Mouse (Mus musculus): ENCODE measurements around the gene Taar7d. TPM values are rescaled to one million over a fixed set of nuclear protein-coding genes. Genes with fewer than 3 reads are reported as not detected.
"Not testable (repeated sequence)": the region's sequence is repeated elsewhere in the genome, so short reads cannot be mapped to it uniquely, and the experiment has no call there.

Gene Taar7d
- polyA plus RNA-seq, 1 experiment = not detected

DNA sequence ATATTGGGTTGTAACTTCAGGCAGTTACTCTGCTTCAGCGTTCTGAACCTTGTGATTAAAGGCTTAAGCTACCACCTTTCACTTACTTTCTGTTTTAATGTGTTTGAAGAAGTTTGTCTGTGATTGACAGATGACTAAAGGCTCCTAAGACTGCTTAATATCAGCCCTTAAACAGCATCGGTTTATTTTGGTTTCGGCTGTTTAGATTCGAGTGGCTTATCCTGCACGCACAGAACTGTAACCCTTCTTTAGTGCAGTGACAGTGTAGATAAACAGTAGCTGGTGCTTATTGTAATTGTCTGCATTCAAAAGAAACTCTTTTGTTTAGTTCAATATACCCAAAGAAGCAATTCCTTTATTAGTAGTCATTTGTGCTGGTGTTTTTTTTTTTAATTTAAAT is 25.0 kb downstream of the Taar7d start:
- Histone ChIP-seq H3K36me3 (ENCODE audit: control insufficient read depth, insufficient read depth, low read length) (no peaks in the 10 kb centered on the region), H3K4me3 (ENCODE audit: extremely low read depth, insufficient read depth, insufficient read length) (no peak overlapping the region), H3K4me1 (ENCODE audit: control insufficient read depth, insufficient read depth, insufficient read length) (no peaks in the 10 kb centered on the region), H3K27me3 (ENCODE audit: control insufficient read depth, insufficient read depth, low read length) (no peaks in the 10 kb centered on the region), H3K27ac (ENCODE audit: insufficient read depth, low read length) (no peak overlapping the region)
- TF ChIP-seq CTCF (IDR thresholded peaks at IDR 0.05; ENCODE audit: extremely low read depth, insufficient read depth, insufficient read length, insufficient replicate concordance) (no peak), POLR2A (IDR thresholded peaks at IDR 0.05; ENCODE audit: low read depth, low read length) (no peak)
- DNase-seq (ENCODE audit: low read depth in 1 of 2, low spot score in 2 of 2) = no peak
- whole genome bisulfite sequencing = 76% methylated on average over 5 of the region's 5 CpGs

DNA sequence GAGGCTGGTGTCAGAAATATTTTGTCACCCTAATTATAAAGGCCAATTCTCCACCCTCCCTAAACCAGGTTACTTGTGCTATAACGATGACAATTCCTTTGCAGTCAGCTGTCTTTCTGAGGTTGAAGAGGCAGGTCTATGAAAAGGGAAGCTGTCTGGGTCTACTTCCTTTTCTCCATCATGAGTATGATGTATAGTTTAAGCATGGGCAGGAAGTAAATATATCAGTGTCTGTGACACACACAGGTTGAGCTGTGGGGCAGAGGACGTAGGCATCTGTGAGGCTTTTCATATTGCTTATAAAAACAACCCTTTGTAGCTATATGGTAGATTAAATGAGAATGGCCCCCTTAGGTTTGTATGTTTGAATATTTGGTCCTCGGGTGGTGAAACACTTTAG is 32.0 kb downstream of the Taar7d start:
- Histone ChIP-seq H3K4me3 (ENCODE audit: extremely low read depth, insufficient read depth, insufficient read length) (no peak overlapping the region), H3K27ac (ENCODE audit: insufficient read depth, low read length) (no peak overlapping the region), H3K36me3 (ENCODE audit: control insufficient read depth, insufficient read depth, low read length) (no peaks in the 10 kb centered on the region), H3K4me1 (ENCODE audit: control insufficient read depth, insufficient read depth, insufficient read length) (no peaks in the 10 kb centered on the region), H3K27me3 (ENCODE audit: control insufficient read depth, insufficient read depth, low read length) (no peaks in the 10 kb centered on the region)
- WGBS = 31% methylated on average over 3 of the region's 3 CpGs
- DNase-seq (ENCODE audit: low read depth in 1 of 2, low spot score in 2 of 2) = no peak
- TF ChIP-seq CTCF (IDR thresholded peaks at IDR 0.05; ENCODE audit: extremely low read depth, insufficient read depth, insufficient read length, insufficient replicate concordance) = no peak
- TF ChIP-seq POLR2A (IDR thresholded peaks at IDR 0.05; ENCODE audit: low read depth, low read length) = no peak

GRCm38 (mm10) chr10:24074751-24075150 is 47.7 kb downstream of the Taar7d start:
- H3K27ac ChIP-seq (ENCODE audit: insufficient read depth, low read length); H3K27me3 ChIP-seq (ENCODE audit: control insufficient read depth, insufficient read depth, low read length); DNase-seq (ENCODE audit: low read depth in 1 of 2, low spot score in 2 of 2); H3K4me3 ChIP-seq (ENCODE audit: extremely low read depth, insufficient read depth, insufficient read length); H3K4me1 ChIP-seq (ENCODE audit: control insufficient read depth, insufficient read depth, insufficient read length); H3K36me3 ChIP-seq (ENCODE audit: control insufficient read depth, insufficient read depth, low read length): not testable (repeated sequence)
- WGBS = 53% methylated on average over 2 of the region's 2 CpGs

DNA sequence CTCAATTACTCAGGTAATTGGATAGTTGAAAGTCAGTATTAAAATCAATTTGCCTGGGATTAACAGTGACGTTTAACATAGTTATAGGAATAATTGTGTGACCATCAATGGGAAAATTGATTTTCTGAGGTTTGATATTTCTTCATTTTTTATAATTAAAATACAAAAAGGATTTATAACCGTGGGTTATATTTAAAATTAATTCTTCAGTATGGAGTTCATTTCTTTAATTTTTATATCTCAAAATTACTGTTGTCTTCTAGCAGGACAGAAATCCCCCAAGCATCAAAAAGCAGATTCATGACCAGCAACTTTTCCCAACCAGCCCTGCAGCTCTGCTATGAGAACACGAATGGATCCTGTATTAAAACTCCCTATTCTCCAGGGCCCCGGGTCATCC is 49.2 kb downstream of the Taar7d start, which contains the start of gene Taar8a:
Gene Taar8a (plus strand): TSS at position 301 of the 400 bp plus-strand sequence.
- not testable (repeated sequence) for H3K27ac ChIP-seq (ENCODE audit: insufficient read depth, low read length); H3K36me3 ChIP-seq (ENCODE audit: control insufficient read depth, insufficient read depth, low read length); H3K27me3 ChIP-seq (ENCODE audit: control insufficient read depth, insufficient read depth, low read length); H3K4me1 ChIP-seq (ENCODE audit: control insufficient read depth, insufficient read depth, insufficient read length); H3K4me3 ChIP-seq (ENCODE audit: extremely low read depth, insufficient read depth, insufficient read length); DNase-seq (ENCODE audit: low read depth in 1 of 2, low spot score in 2 of 2)
- WGBS = 87% methylated on average over 2 of the region's 4 CpGs

Other genes with a start within 250 kb of the Taar7d start
- gene Rps12, start 239.9 kb upstream of the Taar7d start, polyA plus RNA-seq (2012; rRNA removed) = 1,677 and 2,344 TPM in 2 replicates
- 1.1 TPM in 2 replicates for gene Slc18b1, start 230.2 kb upstream of the Taar7d start, polyA plus RNA-seq (2012; rRNA removed)
- 1.8 and 2.2 TPM in 2 replicates for gene Vnn3, start 175.8 kb upstream of the Taar7d start, polyA plus RNA-seq (2012; rRNA removed)
- gene Vnn1, start 132.5 kb upstream of the Taar7d start, polyA plus RNA-seq (2012; rRNA removed) = 0.08 and 0.20 TPM in 2 replicates
- not detected in 2 replicates for gene Taar1, start 106.9 kb upstream of the Taar7d start, polyA plus RNA-seq (2012; rRNA removed)
- not detected in 2 replicates for gene Taar2, start 88.7 kb upstream of the Taar7d start, polyA plus RNA-seq (2012; rRNA removed)
- gene Taar3, start 77.7 kb upstream of the Taar7d start, polyA plus RNA-seq (2012; rRNA removed) = not detected in 2 replicates
- not detected in 2 replicates for gene Taar4, start 66.7 kb upstream of the Taar7d start, polyA plus RNA-seq (2012; rRNA removed)
- not detected in 2 replicates for gene Taar5, start 56.5 kb upstream of the Taar7d start, polyA plus RNA-seq (2012; rRNA removed)
- not detected in 2 replicates for gene Taar6, start 41.6 kb upstream of the Taar7d start, polyA plus RNA-seq (2012; rRNA removed)
- gene Taar7a, start 33.7 kb upstream of the Taar7d start, polyA plus RNA-seq (2012; rRNA removed) = not detected in 2 replicates
- not detected in 2 replicates for gene Taar7b, start 27.3 kb upstream of the Taar7d start, polyA plus RNA-seq (2012; rRNA removed)
- not detected in 2 replicates for gene Taar7e, start 10.4 kb downstream of the Taar7d start, polyA plus RNA-seq (2012; rRNA removed)
- gene Taar7f, start 22.3 kb downstream of the Taar7d start, polyA plus RNA-seq (2012; rRNA removed) = not detected in 2 replicates
- not detected in 2 replicates for gene Taar8a, start 49.3 kb downstream of the Taar7d start, polyA plus RNA-seq (2012; rRNA removed)
- gene Taar8b, start 65.1 kb downstream of the Taar7d start, polyA plus RNA-seq (2012; rRNA removed) = 0.20 and 0.75 TPM in 2 replicates
- gene Taar8c, start 74.7 kb downstream of the Taar7d start, polyA plus RNA-seq (2012; rRNA removed) = 0.15 and 0.25 TPM in 2 replicates
- gene Taar9, start 82.3 kb downstream of the Taar7d start, polyA plus RNA-seq (2012; rRNA removed) = 0.07 TPM in 1 of 2 replicates, not detected in the other
- gene Stx7, start 122.1 kb downstream of the Taar7d start, polyA plus RNA-seq (2012; rRNA removed) = 57.6 and 61.7 TPM in 2 replicates
- gene Moxd1, start 196.3 kb downstream of the Taar7d start, polyA plus RNA-seq (2012; rRNA removed) = 0.06 and 0.15 TPM in 2 replicates